Mouse (Mus musculus) gastrocnemius, postnatal 36 days (tissue): ENCODE results near the gene Muc3a. TPM values are rescaled to one million over a fixed set of nuclear protein-coding genes. Genes with fewer than 3 reads are reported as not detected.

ENCODE experiments used
- total RNA-seq, 2 experiments: library from RNA; stranded (reverse); gene quantifications; 2 replicates each; pipeline ENCODE4 v1.2.3; 2021

Muc3a gene
- total RNA-seq, 2 experiments from 2014 or later: 0.17 to 0.31 TPM

Other genes with a start within 250 kb of the Muc3a start
- gene Cldn15, start 245.8 kb downstream of the Muc3a start, total RNA-seq: 1 to 10 TPM; 1.7 to 1.8 TPM
- gene Plod3, start 225.4 kb downstream of the Muc3a start, total RNA-seq: 10 to 100 TPM; 19.5 to 22.2 TPM
- 10 to 100 TPM; 58.3 to 63.2 TPM for gene Znhit1, start 224.4 kb downstream of the Muc3a start, total RNA-seq
- not detected for gene Vgf, start 186.0 kb downstream of the Muc3a start, total RNA-seq
- gene Ap1s1, start 166.3 kb downstream of the Muc3a start, total RNA-seq: 10 to 100 TPM; 14.6 to 16.8 TPM
- 1 to 10 TPM; 2.8 to 7.5 TPM for gene Serpine1, start 140.1 kb downstream of the Muc3a start, total RNA-seq
- gene Trim56, start 96.2 kb downstream of the Muc3a start, total RNA-seq: 1 to 10 TPM; 7.0 to 8.0 TPM
- not detected for gene Muc3, start 63.1 kb downstream of the Muc3a start, total RNA-seq
- gene Ache, start 75.1 kb upstream of the Muc3a start, total RNA-seq: 10 to 100 TPM; 25.2 to 41.2 TPM
- 10 to 100 TPM; 17.6 to 25.1 TPM for gene Ufsp1, start 82.2 kb upstream of the Muc3a start, total RNA-seq
- 10 to 100 TPM; 27.7 to 39.8 TPM for gene Srrt, start 95.3 kb upstream of the Muc3a start, total RNA-seq
- 1 to 10 TPM; 3.7 to 4.1 TPM for gene Trip6, start 102.0 kb upstream of the Muc3a start, total RNA-seq
- gene Slc12a9, start 121.2 kb upstream of the Muc3a start, total RNA-seq: 1 to 10 TPM; 2.4 to 2.5 TPM
- gene Ephb4, start 137.7 kb upstream of the Muc3a start, total RNA-seq: 10 to 100 TPM; 12.1 to 13.4 TPM